Mouse (Mus musculus): ENCODE data around the gene Dnaaf1. TPM values are rescaled to one million over a fixed set of nuclear protein-coding genes. Genes with fewer than 3 reads are reported as not detected.

Gene Dnaaf1
- polyA plus RNA-seq, 1 experiment from 2014 or later = 2.5 TPM

DNA sequence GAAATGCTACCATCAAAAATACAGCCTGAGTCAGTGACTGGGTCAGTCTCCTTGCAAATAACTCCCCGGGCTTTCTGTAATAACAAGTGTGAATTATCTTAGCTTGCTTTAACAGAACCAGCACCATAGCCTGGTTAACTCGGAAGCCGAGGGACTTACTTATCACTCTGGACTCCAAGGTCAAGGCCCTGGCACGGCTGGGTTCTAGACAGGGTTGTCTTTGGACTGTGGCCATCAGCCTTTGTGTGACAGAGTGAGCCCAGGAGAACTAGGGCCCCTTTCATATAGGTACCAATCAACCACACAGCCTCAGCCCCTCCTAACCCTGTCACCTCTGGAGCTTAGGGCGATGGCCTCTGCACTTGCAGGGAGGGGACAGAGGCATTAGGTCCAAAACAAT lies 66.0 kb downstream of the Dnaaf1 start:
- no peaks in the 10 kb centered on the region for H3K36me3 ChIP-seq (ENCODE audit: control insufficient read depth, insufficient read depth, low read length)
- no peaks in the 10 kb centered on the region for H3K4me1 ChIP-seq (ENCODE audit: control insufficient read depth, insufficient read depth, low read length)
- no peak overlapping the region for H3K4me2 ChIP-seq (ENCODE audit: low read depth, low read length)
- H3K27me3 ChIP-seq (replicated peaks; ENCODE audit: control insufficient read depth, insufficient read depth, low read length) = no peaks in the 10 kb centered on the region
- ATAC-seq (ENCODE audit: low read depth) (no peak), DNase-seq (ENCODE audit: low spot score) (no peak)
- no peak overlapping the region for H3K27ac ChIP-seq (replicated peaks; ENCODE audit: low read depth, low read length)
- no peak overlapping the region for H3K4me3 ChIP-seq (ENCODE audit: low read depth, low read length)
- no peaks in the 10 kb centered on the region for H3K9me3 ChIP-seq (ENCODE audit: control insufficient read depth, low read length)
- WGBS = 79% methylated on average over 5 of the region's 5 CpGs
- H3K9ac ChIP-seq (ENCODE audit: low read depth, low read length) = no peak overlapping the region

- H3K4me3 ChIP-seq (ENCODE audit: low read depth, low read length) = no peak overlapping the region
- WGBS = 81% methylated on average over 1 of the region's 1 CpGs
- no peaks in the 10 kb centered on the region for H3K27me3 ChIP-seq (replicated peaks; ENCODE audit: control insufficient read depth, insufficient read depth, low read length)
- no peaks in the 10 kb centered on the region for H3K4me1 ChIP-seq (ENCODE audit: control insufficient read depth, insufficient read depth, low read length)
- no peak for DNase-seq (ENCODE audit: low spot score)
- H3K36me3 ChIP-seq (ENCODE audit: control insufficient read depth, insufficient read depth, low read length) = no peaks in the 10 kb centered on the region
- ATAC-seq (ENCODE audit: low read depth) = no peak
- H3K4me2 ChIP-seq (ENCODE audit: low read depth, low read length) = no peak overlapping the region
- H3K9ac ChIP-seq (ENCODE audit: low read depth, low read length) = no peak overlapping the region
- no peak overlapping the region for H3K27ac ChIP-seq (replicated peaks; ENCODE audit: low read depth, low read length)
- H3K9me3 ChIP-seq (ENCODE audit: control insufficient read depth, low read length) = no peaks in the 10 kb centered on the region
Observed at GRCm38 (mm10) chr8:119642960-119643359, 67.9 kb downstream of the Dnaaf1 start.

GRCm38 (mm10) chr8:119644429-119644960 lies 69.5 kb downstream of the Dnaaf1 start:
- WGBS = 59% methylated on average over 17 of the region's 17 CpGs
- no peaks in the 10 kb centered on the region for H3K9me3 ChIP-seq (ENCODE audit: control insufficient read depth, low read length)
- ATAC-seq (ENCODE audit: low read depth) (no peak), DNase-seq (ENCODE audit: low spot score) (no peak)
- no peaks in the 10 kb centered on the region for H3K36me3 ChIP-seq (ENCODE audit: control insufficient read depth, insufficient read depth, low read length)
- H3K9ac ChIP-seq (ENCODE audit: low read depth, low read length) = no peak overlapping the region
- no peak overlapping the region for H3K4me2 ChIP-seq (ENCODE audit: low read depth, low read length)
- H3K27me3 ChIP-seq (replicated peaks; ENCODE audit: control insufficient read depth, insufficient read depth, low read length) = no peaks in the 10 kb centered on the region
- no peak overlapping the region for H3K4me3 ChIP-seq (ENCODE audit: low read depth, low read length)
- H3K27ac ChIP-seq (replicated peaks; ENCODE audit: low read depth, low read length) = no peak overlapping the region
- no peaks in the 10 kb centered on the region for H3K4me1 ChIP-seq (ENCODE audit: control insufficient read depth, insufficient read depth, low read length)

- no peaks in the 10 kb centered on the region for H3K4me1 ChIP-seq (ENCODE audit: control insufficient read depth, insufficient read depth, low read length)
- H3K27me3 ChIP-seq (replicated peaks; ENCODE audit: control insufficient read depth, insufficient read depth, low read length) = no peaks in the 10 kb centered on the region
- H3K9me3 ChIP-seq (ENCODE audit: control insufficient read depth, low read length) = no peaks in the 10 kb centered on the region
- 55% methylated on average over 18 of the region's 18 CpGs for WGBS
- H3K27ac ChIP-seq (replicated peaks; ENCODE audit: low read depth, low read length) = no peak overlapping the region
- no peaks in the 10 kb centered on the region for H3K36me3 ChIP-seq (ENCODE audit: control insufficient read depth, insufficient read depth, low read length)
- ATAC-seq (ENCODE audit: low read depth) = no peak; the same call in 1 of the 2 replicates
- DNase-seq (ENCODE audit: low spot score) = no peak
- no peak overlapping the region for H3K4me2 ChIP-seq (ENCODE audit: low read depth, low read length)
- no peak overlapping the region for H3K4me3 ChIP-seq (ENCODE audit: low read depth, low read length)
- no peak overlapping the region for H3K9ac ChIP-seq (ENCODE audit: low read depth, low read length)
Observed at GRCm38 (mm10) chr8:119644981-119645597, 70.1 kb downstream of the Dnaaf1 start.

- DNase-seq (ENCODE audit: low spot score) (no peak), ATAC-seq (ENCODE audit: low read depth) (no peak)
- H3K4me1 ChIP-seq (ENCODE audit: control insufficient read depth, insufficient read depth, low read length) = no peaks in the 10 kb centered on the region
- no peak overlapping the region for H3K9ac ChIP-seq (ENCODE audit: low read depth, low read length)
- no peak overlapping the region for H3K4me2 ChIP-seq (ENCODE audit: low read depth, low read length)
- no peaks in the 10 kb centered on the region for H3K9me3 ChIP-seq (ENCODE audit: control insufficient read depth, low read length)
- no peak overlapping the region for H3K4me3 ChIP-seq (ENCODE audit: low read depth, low read length)
- WGBS = 75% methylated on average over 3 of the region's 3 CpGs
- H3K36me3 ChIP-seq (ENCODE audit: control insufficient read depth, insufficient read depth, low read length) = no peaks in the 10 kb centered on the region
- no peak overlapping the region for H3K27ac ChIP-seq (replicated peaks; ENCODE audit: low read depth, low read length)
- no peaks in the 10 kb centered on the region for H3K27me3 ChIP-seq (replicated peaks; ENCODE audit: control insufficient read depth, insufficient read depth, low read length)
Observed at GRCm38 (mm10) chr8:119646197-119646596, 71.2 kb downstream of the Dnaaf1 start.

DNA sequence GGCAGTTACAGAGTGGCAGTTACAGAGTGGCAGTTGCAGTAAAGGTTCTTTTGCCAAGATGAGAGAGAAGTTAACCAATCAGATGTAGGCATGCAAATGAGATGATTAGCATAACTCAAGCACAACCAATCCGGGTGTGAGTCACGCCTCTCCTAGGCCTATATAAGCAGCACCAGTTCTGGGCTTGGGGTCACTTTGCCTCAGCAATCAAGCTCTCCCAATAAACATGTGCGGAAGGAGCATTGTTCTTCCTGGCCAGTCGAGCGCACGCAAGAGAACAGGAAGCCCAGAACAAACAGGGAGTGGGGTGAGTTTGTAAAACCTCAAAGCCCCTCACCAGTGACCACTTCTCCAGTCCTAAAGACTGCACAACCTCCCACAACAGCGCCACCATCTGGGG lies 71.8 kb downstream of the Dnaaf1 start:
- no peaks in the 10 kb centered on the region for H3K9me3 ChIP-seq (ENCODE audit: control insufficient read depth, low read length)
- 85% methylated on average over 7 of the region's 7 CpGs for WGBS
- no peaks in the 10 kb centered on the region for H3K36me3 ChIP-seq (ENCODE audit: control insufficient read depth, insufficient read depth, low read length)
- ATAC-seq (ENCODE audit: low read depth) (no peak), DNase-seq (ENCODE audit: low spot score) (no peak)
- H3K4me3 ChIP-seq (ENCODE audit: low read depth, low read length) = no peak overlapping the region
- H3K27ac ChIP-seq (replicated peaks; ENCODE audit: low read depth, low read length) = no peak overlapping the region
- no peak overlapping the region for H3K9ac ChIP-seq (ENCODE audit: low read depth, low read length)
- no peak overlapping the region for H3K4me2 ChIP-seq (ENCODE audit: low read depth, low read length)
- no peaks in the 10 kb centered on the region; the same call in 1 of the 2 replicates for H3K4me1 ChIP-seq (ENCODE audit: control insufficient read depth, insufficient read depth, low read length)
- no peaks in the 10 kb centered on the region for H3K27me3 ChIP-seq (replicated peaks; ENCODE audit: control insufficient read depth, insufficient read depth, low read length)

Other genes with a start within 250 kb of the Dnaaf1 start
- gene Hsbp1, start 230.7 kb upstream of the Dnaaf1 start, polyA plus RNA-seq (2014; fragmentation: Nextera tagmentation; extraction: Ambion mirVana) = 325 and 345 TPM in 2 replicates
- 17.4 and 17.7 TPM in 2 replicates for gene Mlycd, start 180.4 kb upstream of the Dnaaf1 start, polyA plus RNA-seq (2014; fragmentation: Nextera tagmentation; extraction: Ambion mirVana)
- 1.7 and 2.1 TPM in 2 replicates for gene Osgin1, start 141.1 kb upstream of the Dnaaf1 start, polyA plus RNA-seq (2014; fragmentation: Nextera tagmentation; extraction: Ambion mirVana)
- gene Necab2, start 128.5 kb upstream of the Dnaaf1 start, polyA plus RNA-seq (2014; fragmentation: Nextera tagmentation; extraction: Ambion mirVana) = 3.2 and 3.7 TPM in 2 replicates
- 0.17 TPM in 1 of 2 replicates, not detected in the other for gene Slc38a8, start 73.5 kb upstream of the Dnaaf1 start, polyA plus RNA-seq (2014; fragmentation: Nextera tagmentation; extraction: Ambion mirVana)
- gene Mbtps1, start 16.5 kb upstream of the Dnaaf1 start, polyA plus RNA-seq (2014; fragmentation: Nextera tagmentation; extraction: Ambion mirVana) = 110 and 124 TPM in 2 replicates
- gene Hsdl1, start 52 bp upstream of the Dnaaf1 start, polyA plus RNA-seq (2014; fragmentation: Nextera tagmentation; extraction: Ambion mirVana) = 34.0 and 37.1 TPM in 2 replicates
- 7.9 and 11.3 TPM in 2 replicates for gene Taf1c, start 30.0 kb downstream of the Dnaaf1 start, polyA plus RNA-seq (2014; fragmentation: Nextera tagmentation; extraction: Ambion mirVana)
- 0.14 and 0.17 TPM in 2 replicates for gene Adad2, start 37.5 kb downstream of the Dnaaf1 start, polyA plus RNA-seq (2014; fragmentation: Nextera tagmentation; extraction: Ambion mirVana)
- gene Kcng4, start 60.4 kb downstream of the Dnaaf1 start, polyA plus RNA-seq (2014; fragmentation: Nextera tagmentation; extraction: Ambion mirVana) = 0.28 and 0.48 TPM in 2 replicates
- 2.0 and 3.5 TPM in 2 replicates for gene Wfdc1, start 91.1 kb downstream of the Dnaaf1 start, polyA plus RNA-seq (2014; fragmentation: Nextera tagmentation; extraction: Ambion mirVana)
- 1.3 and 1.8 TPM in 2 replicates for gene Atp2c2, start 124.8 kb downstream of the Dnaaf1 start, polyA plus RNA-seq (2014; fragmentation: Nextera tagmentation; extraction: Ambion mirVana)
- gene Tldc1, start 203.2 kb downstream of the Dnaaf1 start, polyA plus RNA-seq (2014; fragmentation: Nextera tagmentation; extraction: Ambion mirVana) = 5.4 and 5.5 TPM in 2 replicates

Data from embryonic facial prominence, embryonic 14.5 days (tissue).